Mouse (Mus musculus): Measurements from ENCODE around the gene Vmn1r210.
"Not testable (repeated sequence)": the region's sequence is repeated elsewhere in the genome, so short reads cannot be mapped to it uniquely, and the experiment has no call there.

- TF ChIP-seq CTCF, EP300 (IDR thresholded peaks at IDR 0.05; ENCODE audit: low read depth): not testable (repeated sequence)
Measured at GRCm38 (mm10) chr13:22821601-22822000, 9.5 kb downstream of the Vmn1r210 start.

Data from liver, postnatal 0 days (tissue).